ENCODE assay signal across 19 mouse cellular contexts in the genomic region with DNA sequence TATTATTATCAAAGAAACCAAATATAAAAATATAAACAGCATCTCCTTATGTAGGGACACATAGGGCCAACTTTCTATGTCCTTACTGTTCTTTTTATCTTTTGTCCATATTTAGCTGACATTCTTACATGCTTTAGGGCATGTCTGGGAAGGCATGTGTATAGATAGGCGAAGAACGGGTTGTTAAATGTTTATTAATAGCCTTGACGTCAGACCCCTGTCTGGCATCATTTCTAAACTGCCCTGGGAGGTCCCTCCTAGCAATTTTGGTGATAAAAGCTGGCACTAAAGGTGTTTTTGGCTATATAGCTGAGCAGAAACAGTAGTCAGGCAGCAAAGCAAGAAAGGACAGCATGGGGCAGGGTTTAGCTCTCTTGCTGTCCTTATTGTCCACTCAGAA. TPM values are rescaled to one million over a fixed set of nuclear protein-coding genes. Genes with fewer than 3 reads are reported as not detected.
A peak's percentile ranks its signal among the peaks of the same experiment; 100 is the strongest.
DNase-seq lines count a peak whose midpoint lies in the region; ATAC-seq lines count a peak whose summit lies in the region.
"Had no signal": no experiment of that assay in that cellular context is flagged by ENCODE, and none has a peak within 500 bp of the region (broad histone marks: within the 10 kb centered on the region; RNA-seq: fewer than 3 reads in every experiment).

No protein-coding gene starts in this region.

- intact Hi-C loops in heart, postnatal 10 days (cut with DNase I) = loop anchor here (2.0 kb wide), 1 partner anchor 29 kb away; no protein-coding TSS in a partner anchor

- 36% methylated on average over 3 of the region's 3 CpGs for WGBS in heart, embryonic 10.5 days
- 23% methylated on average over 3 of the region's 3 CpGs for WGBS in heart, embryonic 14.5 days

- H3K9ac ChIP-seq in heart, embryonic 14.5 days (ENCODE audit: low read length) = peak overlapping the region; percentile 35; the same call in 1 of the 2 replicates
- H3K9ac ChIP-seq: forebrain, embryonic 15.5 days; hindbrain, embryonic 14.5 days; intestine, embryonic 15.5 days; kidney, embryonic 15.5 days had no signal

- no peaks in the 10 kb centered on the region for H3K27me3 ChIP-seq in heart, embryonic 10.5 days (ENCODE audit: insufficient read depth, poor library complexity, severe bottlenecking)
- H3K27me3 ChIP-seq in heart, embryonic 14.5 days (ENCODE audit: control insufficient read depth, insufficient read depth, low read length) = no peaks in the 10 kb centered on the region
- H3K27me3 ChIP-seq: forebrain, embryonic 15.5 days; intestine, embryonic 15.5 days; kidney, embryonic 15.5 days had no signal

- no peak overlapping the region for H3K4me3 ChIP-seq in heart, embryonic 10.5 days
- no peak overlapping the region for H3K4me3 ChIP-seq in heart, embryonic 14.5 days (ENCODE audit: control insufficient read depth in 1 of 2, insufficient read depth in 1 of 2, low read depth in 1 of 2, low read length in 2 of 2)
- H3K4me3 ChIP-seq: embryonic facial prominence, embryonic 10.5 days; forebrain, embryonic 15.5 days; hindbrain, embryonic 10.5 days; intestine, embryonic 15.5 days; kidney, embryonic 15.5 days had no signal

- H3K9me3 ChIP-seq in heart, embryonic 10.5 days = no peaks in the 10 kb centered on the region
- H3K9me3 ChIP-seq in heart, embryonic 14.5 days (ENCODE audit: control insufficient read depth, low read length) = no peaks in the 10 kb centered on the region
- H3K9me3 ChIP-seq: embryonic facial prominence, embryonic 10.5 days; forebrain, embryonic 15.5 days; hindbrain, embryonic 10.5 days; intestine, embryonic 15.5 days; kidney, embryonic 15.5 days had no signal

- peak overlapping the region; percentile 17 for H3K4me2 ChIP-seq in heart, embryonic 14.5 days (ENCODE audit: low read length)
- H3K4me2 ChIP-seq: forebrain, embryonic 15.5 days; hindbrain, embryonic 14.5 days; intestine, embryonic 15.5 days; kidney, embryonic 15.5 days had no signal

- peak; percentile 16 to 42 for DNase-seq in heart, adult 9 months (ENCODE audit: low spot score in 2 of 2)
- DNase-seq in heart, embryonic 10.5 days (ENCODE audit: low spot score) = no peak
- peak; percentile 62 to 66 for DNase-seq in heart, postnatal 10 days
- no peak for DNase-seq in gastrocnemius, postnatal 25 days
- DNase-seq in right cerebral cortex, adult 2 months (ENCODE audit: low spot score in 2 of 2) = no peak
- no peak for DNase-seq in spleen, postnatal 4 days (ENCODE audit: low spot score in 2 of 2)
- DNase-seq: adrenal gland, adult 2 months; adrenal gland, postnatal 25 days; cerebellum, adult 18-20 months; cerebellum, adult 9-11 months; gastrocnemius, postnatal 10 days; kidney, adult 18-20 months had no signal

- ATAC-seq in heart, embryonic 14.5 days (ENCODE audit: insufficient number of reproducible peaks, insufficient read depth, low FRiP score, low read depth) = peak; percentile 74
- ATAC-seq: forebrain, embryonic 15.5 days; intestine, embryonic 15.5 days had no signal

- H3K4me1 ChIP-seq in heart, embryonic 10.5 days = peaks cover 25% of the 10 kb centered on the region
- peaks cover 16 to 42% of the 10 kb centered on the region in 2 experiments for H3K4me1 ChIP-seq in heart, embryonic 14.5 days (ENCODE audit: control insufficient read depth in 2 of 2, insufficient read depth in 2 of 2, low read length in 2 of 2)
- H3K4me1 ChIP-seq: embryonic facial prominence, embryonic 10.5 days; forebrain, embryonic 15.5 days; hindbrain, embryonic 10.5 days; intestine, embryonic 15.5 days; kidney, embryonic 15.5 days had no signal

- H3K27ac ChIP-seq in heart, embryonic 10.5 days = peak overlapping the region; percentile 82
- H3K27ac ChIP-seq in heart, embryonic 14.5 days (replicated peaks in 1 of 2; ENCODE audit: control insufficient read depth in 1 of 2, insufficient read depth in 1 of 2, low read depth in 2 of 2, low read length in 2 of 2) = peak overlapping the region; percentile 86 to 98
- H3K27ac ChIP-seq: embryonic facial prominence, embryonic 10.5 days; hindbrain, embryonic 10.5 days; hindbrain, embryonic 14.5 days; intestine, embryonic 15.5 days; kidney, embryonic 15.5 days had no signal

- peaks cover 13% of the 10 kb centered on the region for H3K36me3 ChIP-seq in heart, embryonic 10.5 days
- peaks cover 12% of the 10 kb centered on the region for H3K36me3 ChIP-seq in heart, embryonic 14.5 days (ENCODE audit: control insufficient read depth, insufficient read depth, low read length)

RNA-seq across cellular contexts. Expression of a gene that starts 12.5 kb away (rescaled TPM):
- polyA plus RNA-seq in heart, embryonic 10.5 days (2016; fragmentation: Nextera tagmentation; extraction: Ambion mirVana) = 7.3 and 19.5 TPM in 2 replicates
- 67.0 and 78.5 TPM in 2 replicates for polyA plus RNA-seq in heart, embryonic 14.5 days (2014; fragmentation: Nextera tagmentation; extraction: Ambion mirVana)
- total RNA-seq in heart, postnatal 10 days (2021) = 10 to 100 TPM; 79.2 to 89.9 TPM
- total RNA-seq in gastrocnemius, postnatal 25 days (2021) = under 1 TPM; 0.94 to 1.00 TPM

Comparison
In these comparisons a context has a peak if more than half of its experiments do, and no peak if none do; other contexts are left out.
1. DNase-seq: peak in heart, adult 9 months (2 of 2) and heart, postnatal 10 days (2 of 2); none in heart, embryonic 10.5 days (single experiment), gastrocnemius, postnatal 25 days (single experiment), right cerebral cortex, adult 2 months (0 of 2) and spleen, postnatal 4 days (0 of 2).
2. RNA of a gene that starts 12.5 kb away (total RNA-seq): 79.2 to 89.9 TPM in heart, postnatal 10 days; 0.94 to 1.00 TPM in gastrocnemius, postnatal 25 days; every median in the first group is over 10 times any median in the second.